Mouse (Mus musculus) erythroid progenitor cell, adult 5-6 weeks (primary cell): ENCODE data around the gene Hoxd4. TPM values are rescaled to one million over a fixed set of nuclear protein-coding genes. Genes with fewer than 3 reads are reported as not detected.

ENCODE experiments used
- ATAC-seq: replicated peaks from 2 replicates; pipeline ENCODE4 v1.8.0; 2016; ENCODE audit warnings: moderate number of reproducible peaks, mild to moderate bottlenecking, moderate TSS enrichment, inconsistent platforms; ENCODE audit not compliant: poor library complexity, low FRiP score, severe bottlenecking
- total RNA-seq, 2 experiments: library from RNA; stranded (forward) in 1 of 2; stranded (reverse) in 1 of 2; fragments of 150-400 nt in 1 of 2; fragments of 186-747, 209-891 nt in 1 of 2; gene quantifications; 2 replicates each; pipeline versions ENCODE4 v1.2.3 to v1.2.4; 2015 to 2017; ENCODE audit warnings: low replicate concordance in 2 of 2

Gene Hoxd4
- total RNA-seq, 2 experiments from 2014 or later: not detected

DNA sequence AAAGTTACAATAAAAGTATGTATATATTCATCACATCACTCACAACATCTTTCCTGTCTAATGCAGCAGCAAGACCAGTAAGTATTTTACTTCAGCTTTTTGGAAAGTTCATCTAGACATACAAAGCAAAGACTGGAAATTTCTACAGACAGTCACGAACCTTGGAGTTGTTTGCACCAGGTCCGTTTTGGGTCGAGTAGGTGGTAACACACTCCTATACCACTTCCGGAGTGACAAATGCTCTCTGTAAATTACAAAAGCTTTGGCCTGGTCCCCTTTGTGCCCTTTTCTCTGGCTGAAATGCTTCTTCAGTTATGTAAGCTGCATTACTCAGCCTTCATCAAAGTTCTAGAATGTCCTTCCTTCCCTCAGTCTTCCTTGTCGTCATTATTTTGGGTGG is 42.0 kb downstream of the Hoxd4 start:
- ATAC-seq: no peak

DNA sequence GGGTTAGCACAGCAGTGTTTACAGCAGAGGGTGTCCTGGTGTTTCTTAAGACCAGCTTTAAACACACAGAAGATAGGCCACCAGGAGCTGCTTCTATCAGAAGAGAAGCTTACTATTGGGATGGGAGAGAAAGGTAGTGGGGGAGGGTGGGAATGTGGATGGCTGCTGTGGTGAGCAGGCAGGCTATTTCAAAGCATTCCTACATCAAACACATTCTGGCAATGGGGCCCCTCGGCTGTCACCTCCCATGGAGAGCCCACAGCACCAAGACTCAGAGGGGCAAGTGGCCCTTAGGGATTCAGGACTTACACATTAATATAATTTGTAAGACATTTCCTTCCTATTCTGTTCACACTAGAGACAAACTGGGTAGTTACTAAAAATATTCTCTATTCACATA is 48.4 kb downstream of the Hoxd4 start:
- no peak for ATAC-seq

DNA sequence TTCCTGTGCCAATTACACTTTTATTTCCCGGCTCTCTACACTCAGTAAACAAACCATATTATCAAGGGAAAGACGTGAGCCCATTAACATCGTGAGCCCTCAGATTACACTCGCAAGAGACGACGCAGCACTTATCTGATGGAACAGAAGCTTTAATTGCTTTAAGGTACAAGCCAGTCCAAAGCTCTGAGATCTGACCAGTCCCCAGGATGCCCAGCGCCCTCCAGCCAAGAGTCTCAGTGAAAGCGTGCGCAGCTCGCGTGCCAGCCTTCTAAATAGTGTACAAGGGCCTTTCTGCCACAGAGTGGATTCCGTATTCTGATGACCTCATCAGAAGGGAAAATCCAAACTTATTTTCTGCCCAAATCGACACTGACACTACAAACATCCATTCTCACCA is 50.2 kb downstream of the Hoxd4 start:
- ATAC-seq: no peak

DNA sequence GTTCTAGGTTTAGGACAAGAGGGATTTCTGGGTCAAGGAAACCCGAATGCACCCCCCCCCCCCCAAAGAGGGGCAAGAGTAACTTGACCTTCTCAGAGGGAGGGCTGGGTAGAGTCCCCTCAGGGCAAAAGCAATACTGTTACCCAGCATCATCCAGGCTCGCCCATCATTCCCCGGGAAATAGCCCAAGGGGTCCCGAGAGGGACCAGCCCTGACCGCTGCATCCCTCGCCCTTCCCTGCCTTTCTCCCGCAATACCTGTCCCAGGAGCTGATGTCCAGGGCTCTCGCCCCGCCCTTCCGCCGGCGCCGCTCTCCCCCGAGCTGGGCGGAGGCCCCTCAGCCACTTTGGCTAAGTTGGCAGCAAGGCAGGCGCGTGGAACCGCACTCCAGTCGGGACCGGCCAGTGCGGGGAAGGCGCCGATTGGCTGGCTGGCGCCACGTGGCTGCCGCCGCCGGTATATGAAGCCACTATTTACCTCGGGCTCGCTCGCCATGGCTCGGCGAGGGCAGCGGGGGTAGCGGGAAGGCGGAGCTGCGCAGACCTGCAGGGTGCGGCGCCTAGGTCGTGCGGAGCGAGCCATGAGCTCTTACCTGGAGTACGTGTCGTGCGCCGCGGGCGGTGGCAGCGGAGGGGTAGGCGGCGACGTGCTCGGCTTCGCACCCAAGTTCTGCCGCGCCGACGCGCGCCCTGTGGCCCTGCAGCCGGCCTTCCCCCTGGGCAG is 51.0 kb downstream of the Hoxd4 start, which contains the start of gene Hoxd1:
Gene Hoxd1 (plus strand): TSS at position 459 of the 723 bp plus-strand sequence.
- ATAC-seq: no peak

DNA sequence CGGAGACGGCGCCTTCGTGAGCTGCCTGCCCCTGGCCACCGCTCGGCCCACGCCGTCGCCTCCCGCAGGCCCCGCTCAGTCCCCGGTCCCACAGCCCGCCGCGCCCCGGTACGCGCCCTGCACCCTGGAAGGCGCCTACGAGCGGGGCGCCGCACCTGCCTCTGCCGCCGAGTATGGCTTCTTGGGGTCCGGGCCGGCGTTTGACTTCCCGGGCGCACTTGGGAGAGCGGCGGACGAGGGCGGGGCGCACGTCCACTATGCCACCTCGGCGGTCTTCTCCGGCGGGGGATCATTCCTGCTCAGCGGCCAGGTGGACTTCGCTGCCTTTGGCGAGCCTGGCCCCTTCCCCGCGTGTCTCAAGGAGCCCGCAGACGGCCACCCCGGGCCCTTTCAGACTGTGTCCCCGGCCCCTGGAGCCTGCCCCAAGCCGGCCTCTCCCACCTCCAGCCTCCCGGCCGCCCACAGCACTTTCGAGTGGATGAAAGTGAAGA is 51.6 kb downstream of the Hoxd4 start:
- no peak for ATAC-seq

DNA sequence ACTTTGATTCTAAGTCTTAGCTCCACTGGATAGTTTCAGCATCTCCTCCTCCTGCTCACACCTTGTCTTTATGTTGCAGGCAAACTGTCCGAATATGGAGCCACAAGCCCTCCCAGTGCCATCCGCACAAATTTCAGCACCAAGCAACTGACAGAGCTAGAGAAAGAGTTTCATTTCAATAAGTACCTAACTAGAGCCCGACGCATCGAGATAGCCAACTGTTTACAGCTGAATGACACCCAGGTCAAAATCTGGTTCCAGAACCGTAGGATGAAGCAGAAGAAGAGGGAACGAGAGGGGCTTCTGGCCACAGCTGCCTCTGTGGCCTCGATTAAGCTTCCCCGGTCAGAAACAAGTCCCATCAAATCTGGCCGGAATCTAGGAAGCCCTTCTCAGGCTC is 52.2 kb downstream of the Hoxd4 start:
- no peak for ATAC-seq

DNA sequence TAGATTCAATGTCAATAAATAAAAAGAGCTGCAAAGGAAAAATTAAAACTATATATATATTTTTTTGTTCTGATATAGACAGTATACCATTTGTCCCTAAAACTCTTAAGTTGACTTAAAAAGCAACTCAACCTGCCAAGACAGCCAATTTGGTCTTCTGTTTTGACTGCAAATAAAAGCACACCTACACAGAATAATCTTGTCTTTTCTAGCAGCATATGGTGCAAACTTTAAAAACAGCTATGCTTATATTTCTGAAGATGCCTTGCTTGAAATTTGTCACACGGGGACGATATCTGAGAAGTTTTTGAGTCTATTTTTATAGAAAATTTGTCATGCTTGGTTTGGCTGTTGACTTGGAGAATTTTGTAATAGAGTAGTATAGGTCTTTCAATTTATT is 62.6 kb downstream of the Hoxd4 start:
- no peak for ATAC-seq

DNA sequence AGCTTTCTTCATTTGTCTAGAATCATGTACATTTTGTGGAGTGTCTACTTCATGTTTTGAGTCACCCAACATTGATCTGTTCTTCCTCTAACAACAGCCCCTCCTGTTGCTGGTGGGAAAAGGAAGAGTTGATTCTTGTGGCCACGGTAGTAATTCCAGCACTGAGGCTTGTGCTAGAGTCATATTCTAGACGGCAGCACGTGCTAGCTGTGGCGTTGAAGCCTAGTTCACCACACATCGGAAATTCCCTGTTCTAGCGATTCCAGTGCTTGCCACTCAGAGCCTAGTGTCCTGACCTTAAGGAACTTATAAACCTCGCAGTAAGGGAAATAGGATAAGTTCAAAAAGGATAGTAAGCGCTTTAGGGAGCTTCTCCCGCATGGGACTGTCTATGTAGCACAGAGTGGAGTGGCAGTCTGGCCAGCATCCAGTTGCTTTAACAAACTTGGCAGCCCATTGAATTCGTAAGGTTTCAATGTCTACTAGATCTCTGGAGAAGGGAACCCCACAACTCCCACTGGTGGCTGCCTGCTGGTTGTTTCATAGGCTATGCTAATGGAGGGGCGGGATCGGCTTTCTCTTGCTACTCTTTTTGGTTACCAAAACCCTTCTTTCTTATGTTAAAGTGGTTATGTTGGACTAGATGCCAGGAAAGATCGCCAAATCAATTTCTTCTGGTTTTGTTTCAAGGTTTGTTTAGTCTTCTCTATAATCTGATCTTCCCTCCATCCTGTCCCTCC is 66.0 kb downstream of the Hoxd4 start:
- no peak for ATAC-seq

Other genes starting within 250 kb of the Hoxd4 start
- gene Lnpk, start 132.5 kb upstream of the Hoxd4 start, total RNA-seq (2015; ENCODE audit: low replicate concordance): 92.2 and 105 TPM in 2 replicates
- gene Lnpk, start 132.5 kb upstream of the Hoxd4 start, total RNA-seq (2017; ENCODE audit: low replicate concordance): 137 and 183 TPM in 2 replicates
- gene Evx2, start 52.4 kb upstream of the Hoxd4 start, total RNA-seq (2015; ENCODE audit: low replicate concordance): not detected in 2 replicates
- not detected in 2 replicates for gene Evx2, start 52.4 kb upstream of the Hoxd4 start, total RNA-seq (2017; ENCODE audit: low replicate concordance)
- not detected in 2 replicates for gene Hoxd13, start 43.6 kb upstream of the Hoxd4 start, total RNA-seq (2015; ENCODE audit: low replicate concordance)
- gene Hoxd13, start 43.6 kb upstream of the Hoxd4 start, total RNA-seq (2017; ENCODE audit: low replicate concordance): not detected in 2 replicates
- not detected in 2 replicates for gene Hoxd12, start 36.9 kb upstream of the Hoxd4 start, total RNA-seq (2015; ENCODE audit: low replicate concordance)
- not detected in 2 replicates for gene Hoxd12, start 36.9 kb upstream of the Hoxd4 start, total RNA-seq (2017; ENCODE audit: low replicate concordance)
- gene Hoxd11, start 32.4 kb upstream of the Hoxd4 start, total RNA-seq (2015; ENCODE audit: low replicate concordance): not detected in 2 replicates
- gene Hoxd11, start 32.4 kb upstream of the Hoxd4 start, total RNA-seq (2017; ENCODE audit: low replicate concordance): not detected in 2 replicates
- not detected in 2 replicates for gene Hoxd10, start 20.0 kb upstream of the Hoxd4 start, total RNA-seq (2015; ENCODE audit: low replicate concordance)
- gene Hoxd10, start 20.0 kb upstream of the Hoxd4 start, total RNA-seq (2017; ENCODE audit: low replicate concordance): not detected in 2 replicates
- not detected in 2 replicates for gene Hoxd9, start 14.2 kb upstream of the Hoxd4 start, total RNA-seq (2015; ENCODE audit: low replicate concordance)
- not detected in 2 replicates for gene Hoxd9, start 14.2 kb upstream of the Hoxd4 start, total RNA-seq (2017; ENCODE audit: low replicate concordance)
- not detected in 2 replicates for gene Hoxd8, start 7.3 kb upstream of the Hoxd4 start, total RNA-seq (2015; ENCODE audit: low replicate concordance)
- gene Hoxd8, start 7.3 kb upstream of the Hoxd4 start, total RNA-seq (2017; ENCODE audit: low replicate concordance): not detected in 2 replicates
- gene Hoxd3, start within 50 bp of the Hoxd4 start, total RNA-seq (2015; ENCODE audit: low replicate concordance): not detected in 2 replicates
- not detected in 2 replicates for gene Hoxd3, start within 50 bp of the Hoxd4 start, total RNA-seq (2017; ENCODE audit: low replicate concordance)
- gene Gm28230, start 14.8 kb downstream of the Hoxd4 start, total RNA-seq (2015; ENCODE audit: low replicate concordance): not detected in 2 replicates
- gene Gm28230, start 14.8 kb downstream of the Hoxd4 start, total RNA-seq (2017; ENCODE audit: low replicate concordance): not detected in 2 replicates
- not detected in 2 replicates for gene Hoxd1, start 51.1 kb downstream of the Hoxd4 start, total RNA-seq (2015; ENCODE audit: low replicate concordance)
- gene Hoxd1, start 51.1 kb downstream of the Hoxd4 start, total RNA-seq (2017; ENCODE audit: low replicate concordance): not detected in 2 replicates
- gene Mtx2, start 113.9 kb downstream of the Hoxd4 start, total RNA-seq (2015; ENCODE audit: low replicate concordance): 13.0 and 24.7 TPM in 2 replicates
- 7.2 and 11.7 TPM in 2 replicates for gene Mtx2, start 113.9 kb downstream of the Hoxd4 start, total RNA-seq (2017; ENCODE audit: low replicate concordance)